Mouse (Mus musculus): ENCODE results near the gene Nos1ap.

The Nos1ap gene

GRCm38 (mm10) chr1:170516182-170516581 is 73.5 kb downstream of the Nos1ap start:
- in situ Hi-C loops (cut with MboI; ENCODE audit: low pct_unique_long_range_greater_than_20kb in 1 of 2, low sequenced_read_pairs in 2 of 2, unreplicated experiment in 1 of 2): no loop called here

GRCm38 (mm10) chr1:170515455-170515854 is 74.2 kb downstream of the Nos1ap start:
- in situ Hi-C loops (cut with MboI; ENCODE audit: low pct_unique_long_range_greater_than_20kb in 1 of 2, low sequenced_read_pairs in 2 of 2, unreplicated experiment in 1 of 2): no loop called here

GRCm38 (mm10) chr1:170514226-170514625 is 75.4 kb downstream of the Nos1ap start:
- in situ Hi-C loops (cut with MboI; ENCODE audit: low pct_unique_long_range_greater_than_20kb in 1 of 2, low sequenced_read_pairs in 2 of 2, unreplicated experiment in 1 of 2): no loop called here

GRCm38 (mm10) chr1:170512429-170513097 is 77.1 kb downstream of the Nos1ap start:
- in situ Hi-C loops (cut with MboI; ENCODE audit: low pct_unique_long_range_greater_than_20kb in 1 of 2, low sequenced_read_pairs in 2 of 2, unreplicated experiment in 1 of 2): no loop called here

GRCm38 (mm10) chr1:170510595-170511240 is 78.9 kb downstream of the Nos1ap start:
- in situ Hi-C loops (cut with MboI; ENCODE audit: low pct_unique_long_range_greater_than_20kb in 1 of 2, low sequenced_read_pairs in 2 of 2, unreplicated experiment in 1 of 2): no loop called here

GRCm38 (mm10) chr1:170506309-170506708 is 83.4 kb downstream of the Nos1ap start:
- in situ Hi-C loops (cut with MboI; ENCODE audit: low pct_unique_long_range_greater_than_20kb in 1 of 2, low sequenced_read_pairs in 2 of 2, unreplicated experiment in 1 of 2): no loop called here

- in situ Hi-C loops (cut with MboI; ENCODE audit: low pct_unique_long_range_greater_than_20kb in 1 of 2, low sequenced_read_pairs in 2 of 2, unreplicated experiment in 1 of 2): no loop called here
Observed at GRCm38 (mm10) chr1:170505107-170505506, 84.6 kb downstream of the Nos1ap start.

- in situ Hi-C loops (cut with MboI; ENCODE audit: low pct_unique_long_range_greater_than_20kb in 1 of 2, low sequenced_read_pairs in 2 of 2, unreplicated experiment in 1 of 2): no loop called here
Observed at GRCm38 (mm10) chr1:170504378-170504777, 85.3 kb downstream of the Nos1ap start.

GRCm38 (mm10) chr1:170503277-170503739 is 86.4 kb downstream of the Nos1ap start:
- in situ Hi-C loops (cut with MboI; ENCODE audit: low pct_unique_long_range_greater_than_20kb in 1 of 2, low sequenced_read_pairs in 2 of 2, unreplicated experiment in 1 of 2): no loop called here

- in situ Hi-C loops (cut with MboI; ENCODE audit: low pct_unique_long_range_greater_than_20kb in 1 of 2, low sequenced_read_pairs in 2 of 2, unreplicated experiment in 1 of 2): no loop called here
Observed at GRCm38 (mm10) chr1:170502491-170503276, 87.0 kb downstream of the Nos1ap start.

GRCm38 (mm10) chr1:170501970-170502369 is 87.7 kb downstream of the Nos1ap start:
- in situ Hi-C loops (cut with MboI; ENCODE audit: low pct_unique_long_range_greater_than_20kb in 1 of 2, low sequenced_read_pairs in 2 of 2, unreplicated experiment in 1 of 2): no loop called here

GRCm38 (mm10) chr1:170501556-170501955 is 88.1 kb downstream of the Nos1ap start:
- in situ Hi-C loops (cut with MboI; ENCODE audit: low pct_unique_long_range_greater_than_20kb in 1 of 2, low sequenced_read_pairs in 2 of 2, unreplicated experiment in 1 of 2): no loop called here

- in situ Hi-C loops (cut with MboI; ENCODE audit: low pct_unique_long_range_greater_than_20kb in 1 of 2, low sequenced_read_pairs in 2 of 2, unreplicated experiment in 1 of 2): no loop called here
Observed at GRCm38 (mm10) chr1:170499891-170500290, 89.8 kb downstream of the Nos1ap start.

- in situ Hi-C loops (cut with MboI; ENCODE audit: low pct_unique_long_range_greater_than_20kb in 1 of 2, low sequenced_read_pairs in 2 of 2, unreplicated experiment in 1 of 2): no loop called here
Observed at GRCm38 (mm10) chr1:170499466-170499865, 90.2 kb downstream of the Nos1ap start.

- in situ Hi-C loops (cut with MboI; ENCODE audit: low pct_unique_long_range_greater_than_20kb in 1 of 2, low sequenced_read_pairs in 2 of 2, unreplicated experiment in 1 of 2): no loop called here
Observed at GRCm38 (mm10) chr1:170498645-170499044, 91.0 kb downstream of the Nos1ap start.

GRCm38 (mm10) chr1:170496221-170496620 is 93.4 kb downstream of the Nos1ap start:
- in situ Hi-C loops (cut with MboI; ENCODE audit: low pct_unique_long_range_greater_than_20kb in 1 of 2, low sequenced_read_pairs in 2 of 2, unreplicated experiment in 1 of 2): no loop called here

- in situ Hi-C loops (cut with MboI; ENCODE audit: low pct_unique_long_range_greater_than_20kb in 1 of 2, low sequenced_read_pairs in 2 of 2, unreplicated experiment in 1 of 2): no loop called here
Observed at GRCm38 (mm10) chr1:170495538-170496183, 94.0 kb downstream of the Nos1ap start.

- in situ Hi-C loops (cut with MboI; ENCODE audit: low pct_unique_long_range_greater_than_20kb in 1 of 2, low sequenced_read_pairs in 2 of 2, unreplicated experiment in 1 of 2): no loop called here
Observed at GRCm38 (mm10) chr1:170492527-170492926, 97.1 kb downstream of the Nos1ap start.

GRCm38 (mm10) chr1:170492027-170492426 is 97.6 kb downstream of the Nos1ap start:
- in situ Hi-C loops (cut with MboI; ENCODE audit: low pct_unique_long_range_greater_than_20kb in 1 of 2, low sequenced_read_pairs in 2 of 2, unreplicated experiment in 1 of 2): no loop called here

All from mouse embryonic stem cell (cell line).